Mouse (Mus musculus) hindbrain, embryonic 13.5 days (tissue): ENCODE results near the gene Naaladl1. TPM values are rescaled to one million over a fixed set of nuclear protein-coding genes. Genes with fewer than 3 reads are reported as not detected.
"Not testable (repeated sequence)": the region's sequence is repeated elsewhere in the genome, so short reads cannot be mapped to it uniquely, and the experiment has no call there.

Experiments used
- ATAC-seq: fragments of 200-750 bp; cut with Nextera tagmentation; 2 replicates; pipeline ENCODE4 v1.8.0; 2017; ENCODE audit warnings: moderate TSS enrichment; ENCODE audit not compliant: low FRiP score
- H3K27ac ChIP-seq: fragments of 300-500 bp; sonication (generic); 2 replicates; pipeline ENCODE4 v1.5.1; 2015; ENCODE audit warnings: inconsistent platforms, mild to moderate bottlenecking, moderate library complexity
- H3K27me3 ChIP-seq: fragments of 300-500 bp; sonication (generic); 2 replicates; pipeline ENCODE4 v1.6.1; 2015; ENCODE audit warnings: mild to moderate bottlenecking, inconsistent platforms
- H3K36me3 ChIP-seq: fragments of 300-500 bp; sonication (generic); 2 replicates; pipeline ENCODE4 v1.6.1; 2015; ENCODE audit warnings: mild to moderate bottlenecking, inconsistent platforms
- H3K4me1 ChIP-seq: fragments of 300-500 bp; sonication (generic); replicated peaks from 2 replicates; pipeline ENCODE4 v1.6.1; 2015; ENCODE audit warnings: inconsistent platforms
- H3K4me2 ChIP-seq: fragments of 300-500 bp; sonication (generic); 2 replicates; pipeline ENCODE4 v1.6.1; 2015; ENCODE audit warnings: inconsistent platforms, mild to moderate bottlenecking, moderate library complexity
- H3K4me3 ChIP-seq: fragments of 300-500 bp; sonication (generic); 2 replicates; pipeline ENCODE4 v1.5.1; 2015; ENCODE audit warnings: mild to moderate bottlenecking, inconsistent platforms
- H3K9ac ChIP-seq: fragments of 300-500 bp; sonication (generic); 2 replicates; pipeline ENCODE4 v1.6.1; 2015; ENCODE audit warnings: mild to moderate bottlenecking, inconsistent platforms
- H3K9me3 ChIP-seq: fragments of 300-500 bp; sonication (generic); 2 replicates; pipeline ENCODE4 v1.6.1; 2016; ENCODE audit warnings: inconsistent platforms
- WGBS: fragments of 180-500 bp; shearing (Covaris S2); methylation state at CpG from one replicate; pipeline ENCODE4 v1.1.7; 2015; 5-methylcytosine and 5-hydroxymethylcytosine counted together
- polyA plus RNA-seq: library from polyadenylated mRNA; unstranded; fragments of >200 nt; fragmentation: Nextera tagmentation; extraction: Ambion mirVana; gene quantifications from 2 replicates; pipeline ENCODE4 v1.2.1, GENCODE M21; 2015

Gene Naaladl1
- polyA plus RNA-seq, 1 experiment from 2014 or later = 0.27 TPM

DNA sequence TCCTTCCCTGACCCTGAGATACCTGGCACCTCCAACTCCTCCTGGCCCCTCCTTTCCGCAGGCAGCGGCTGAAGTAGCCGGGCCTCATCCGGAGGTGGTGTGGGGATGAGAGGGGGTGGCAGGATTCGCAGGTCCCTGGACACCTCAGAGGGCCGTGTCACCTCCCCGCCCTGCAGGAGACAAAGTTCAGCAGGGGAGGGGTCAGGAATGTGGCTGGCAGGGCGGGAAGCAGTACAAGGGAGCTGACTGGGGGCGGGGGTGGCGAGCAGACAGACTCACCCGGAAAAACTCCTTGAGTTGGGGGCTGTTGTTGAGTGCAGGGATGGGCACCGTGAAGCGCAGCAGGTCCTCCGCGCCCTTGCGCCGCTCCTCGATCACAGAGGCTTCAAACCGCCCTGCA, 16.2 kb downstream of the Naaladl1 start:
- ATAC-seq = no peak
- WGBS = 39% methylated on average over 19 of the region's 19 CpGs
- Histone ChIP-seq H3K9me3 (no peaks in the 10 kb centered on the region), H3K9ac (0 out of 2 replicates have a peak overlapping the region, but pooled peaks have one; percentile 39), H3K27me3 (no peaks in the 10 kb centered on the region), H3K4me3 (no peak overlapping the region), H3K27ac (no peak overlapping the region), H3K4me1 (peaks cover 31% of the 10 kb centered on the region), H3K36me3 (peaks cover 28% of the 10 kb centered on the region), H3K4me2 (no peak overlapping the region)

GRCm38 (mm10) chr19:6123330-6123729, 17.7 kb downstream of the Naaladl1 start:
- peak overlapping the region; percentile 49 for H3K27ac ChIP-seq
- 62% methylated on average over 8 of the region's 8 CpGs for WGBS

DNA sequence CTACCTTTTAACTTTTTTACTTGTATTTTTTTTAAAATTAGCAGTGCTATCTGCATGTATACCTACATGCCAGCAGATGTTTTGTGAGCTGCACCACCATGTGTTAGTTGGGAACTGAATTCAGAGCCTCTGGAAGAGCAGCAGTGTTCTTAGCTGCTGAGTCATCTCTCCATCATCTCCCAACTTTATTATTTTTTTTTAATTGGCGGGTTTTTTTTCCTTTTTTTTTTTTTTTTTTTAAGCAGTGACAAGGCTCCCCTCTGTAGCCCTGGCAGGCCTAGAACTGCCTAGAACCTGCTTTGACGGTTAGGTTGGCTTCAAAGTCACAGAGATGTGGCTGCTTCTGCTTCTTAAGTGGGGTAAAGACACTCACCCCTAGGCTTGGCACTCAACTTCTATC, 19.3 kb downstream of the Naaladl1 start:
- no peak overlapping the region for H3K4me3 ChIP-seq
- no peak overlapping the region for H3K4me2 ChIP-seq
- H3K36me3 ChIP-seq = peaks cover 25% of the 10 kb centered on the region
- no peak overlapping the region for H3K9ac ChIP-seq
- 83% methylated on average over 2 of the region's 2 CpGs for WGBS
- H3K9me3 ChIP-seq = no peaks in the 10 kb centered on the region
- no peaks in the 10 kb centered on the region for H3K27me3 ChIP-seq
- H3K4me1 ChIP-seq = peaks cover 12% of the 10 kb centered on the region
- no peak for ATAC-seq
- no peak overlapping the region for H3K27ac ChIP-seq

More at GRCm38 (mm10) chr19:6123330-6123729, 17.7 kb downstream of the Naaladl1 start:
- no peak overlapping the region for H3K4me2 ChIP-seq
- H3K36me3 ChIP-seq = peaks cover 28% of the 10 kb centered on the region
- ATAC-seq = no peak
- H3K9ac ChIP-seq = peak overlapping the region; percentile 20; the same call in 1 of the 2 replicates
- H3K9me3 ChIP-seq = no peaks in the 10 kb centered on the region
- H3K4me1 ChIP-seq = peaks cover 25% of the 10 kb centered on the region
- H3K27me3 ChIP-seq = no peaks in the 10 kb centered on the region
- H3K4me3 ChIP-seq = no peak overlapping the region

DNA sequence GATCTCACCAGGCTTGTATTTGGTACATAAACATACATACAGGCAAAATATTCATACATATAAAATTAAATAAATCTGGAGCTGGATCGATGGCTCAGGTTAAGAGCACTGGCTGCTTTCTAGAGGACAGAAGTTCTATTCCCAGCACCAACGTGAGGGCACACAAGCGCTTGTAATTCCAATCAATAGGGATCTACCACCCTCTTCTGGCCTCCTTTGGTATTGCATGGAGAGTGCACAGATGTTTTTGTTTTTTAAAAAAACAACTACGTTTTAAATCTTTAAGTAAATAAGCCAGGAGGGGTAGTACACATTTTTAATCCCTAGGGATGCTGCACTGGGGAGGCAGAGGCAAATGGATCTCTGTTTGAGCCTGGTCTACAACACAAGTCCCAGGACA, 20.7 kb downstream of the Naaladl1 start:
- Histone ChIP-seq H3K9ac (no peak overlapping the region), H3K4me1 (peaks cover 12% of the 10 kb centered on the region), H3K4me2 (no peak overlapping the region), H3K9me3 (no peaks in the 10 kb centered on the region), H3K27me3 (no peaks in the 10 kb centered on the region), H3K27ac (no peak overlapping the region), H3K4me3 (no peak overlapping the region), H3K36me3 (peaks cover 13% of the 10 kb centered on the region)
- 23% methylated on average over 4 of the region's 4 CpGs for WGBS
- ATAC-seq = no peak

DNA sequence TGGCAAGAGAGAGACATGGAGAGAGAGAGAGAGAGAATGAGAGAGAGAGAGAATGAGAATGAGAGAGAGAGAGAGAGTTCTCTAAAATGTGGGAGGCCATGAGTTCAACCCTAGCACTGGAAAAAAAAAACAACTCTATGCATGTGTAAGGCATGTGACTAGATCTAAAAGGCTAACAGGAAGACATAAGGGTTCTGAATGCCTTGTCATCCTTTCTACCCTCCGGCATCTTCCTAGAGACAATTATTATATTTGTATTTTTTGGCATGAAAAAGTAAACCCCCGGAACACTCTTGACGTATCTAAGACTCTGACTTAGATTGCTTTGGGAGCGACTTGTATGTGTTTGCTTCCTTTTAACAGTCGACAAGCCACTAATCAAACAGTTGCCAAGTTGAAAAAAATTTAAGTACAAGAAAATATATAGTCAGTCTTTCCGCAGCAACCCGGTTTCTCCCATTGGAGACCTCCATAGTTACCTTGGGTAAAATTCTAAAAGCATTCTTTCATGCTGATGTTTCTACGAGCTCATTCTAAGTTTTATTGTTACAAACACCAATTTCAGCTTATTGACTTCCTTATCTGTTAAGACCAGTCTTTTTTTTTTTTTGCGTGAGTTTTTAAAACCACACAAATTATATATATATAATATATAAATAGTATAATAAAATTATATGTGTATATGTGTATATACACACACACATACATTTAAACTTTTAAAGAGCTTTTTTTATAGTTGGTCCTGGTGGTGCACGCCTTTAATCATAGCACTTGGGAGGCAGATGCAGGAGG, 21.4 kb downstream of the Naaladl1 start:
- 74% methylated on average over 10 of the region's 10 CpGs for WGBS
- Histone ChIP-seq H3K4me1 (peaks cover 12% of the 10 kb centered on the region), H3K4me2 (peak overlapping the region; percentile 55), H3K4me3 (peak overlapping the region; percentile 58), H3K36me3 (peaks cover 6% of the 10 kb centered on the region; the same call in 1 of the 2 replicates), H3K27me3 (no peaks in the 10 kb centered on the region), H3K9ac (peak overlapping the region; percentile 76; the same call in 1 of the 2 replicates), H3K27ac (peak overlapping the region; percentile 94), H3K9me3 (no peaks in the 10 kb centered on the region)
- ATAC-seq = no peak

DNA sequence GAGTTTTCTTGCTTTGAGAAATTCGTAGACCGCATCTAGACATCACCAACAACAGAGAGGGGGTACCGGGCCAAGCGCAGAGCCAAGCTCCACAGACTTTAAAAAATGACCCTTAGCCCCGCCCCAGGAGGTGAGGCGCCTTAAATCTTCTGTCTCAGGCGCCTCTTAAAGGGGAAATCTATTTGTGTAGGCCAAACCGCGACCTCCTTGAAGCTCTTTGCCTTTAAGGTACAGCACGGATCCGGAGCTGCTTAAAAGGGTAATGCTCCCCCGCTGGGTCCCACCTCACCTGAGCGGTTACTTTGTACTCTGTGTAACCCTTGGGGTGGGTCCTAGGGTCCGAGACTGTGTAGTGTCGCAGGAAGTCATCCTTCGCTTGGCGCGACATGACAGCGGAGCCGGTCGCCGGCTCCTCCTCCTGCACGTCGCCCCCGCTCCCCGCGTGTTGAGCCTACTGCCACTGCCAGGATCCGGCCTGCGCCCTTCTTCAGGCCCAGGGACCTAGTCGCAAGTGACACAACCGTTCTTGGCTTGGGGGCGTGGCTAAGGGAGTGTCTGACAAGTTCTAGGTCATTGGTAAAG, 22.3 kb downstream of the Naaladl1 start, which contains the start of gene Snx15:
Snx15 (minus strand) TSS at position 545 of the 582 bp plus-strand sequence.
- H3K4me2 ChIP-seq = peak within 1 kb of the TSS; percentile 55
- under 1% methylated on average over 32 of the region's 32 CpGs for WGBS
- peaks cover 6% of the 10 kb centered on the region; the same call in 1 of the 2 replicates for H3K36me3 ChIP-seq
- H3K9ac ChIP-seq = peak within 1 kb of the TSS; percentile 76
- H3K27ac ChIP-seq = peak within 1 kb of the TSS; percentile 94
- ATAC-seq = peak; percentile 94
- peak within 1 kb of the TSS; percentile 58 for H3K4me3 ChIP-seq
- H3K27me3 ChIP-seq = no peaks in the 10 kb centered on the region
- H3K9me3 ChIP-seq = no peaks in the 10 kb centered on the region
- H3K4me1 ChIP-seq = peaks cover 16% of the 10 kb centered on the region

GRCm38 (mm10) chr19:6130414-6131128, 25.0 kb downstream of the Naaladl1 start:
- H3K36me3 ChIP-seq = peaks cover 22% of the 10 kb centered on the region
- H3K9ac ChIP-seq, H3K4me2 ChIP-seq, H3K27ac ChIP-seq, H3K4me1 ChIP-seq, ATAC-seq, H3K27me3 ChIP-seq, H3K4me3 ChIP-seq, H3K9me3 ChIP-seq: not testable (repeated sequence)
- whole genome bisulfite sequencing = 82% methylated on average over 7 of the region's 7 CpGs

DNA sequence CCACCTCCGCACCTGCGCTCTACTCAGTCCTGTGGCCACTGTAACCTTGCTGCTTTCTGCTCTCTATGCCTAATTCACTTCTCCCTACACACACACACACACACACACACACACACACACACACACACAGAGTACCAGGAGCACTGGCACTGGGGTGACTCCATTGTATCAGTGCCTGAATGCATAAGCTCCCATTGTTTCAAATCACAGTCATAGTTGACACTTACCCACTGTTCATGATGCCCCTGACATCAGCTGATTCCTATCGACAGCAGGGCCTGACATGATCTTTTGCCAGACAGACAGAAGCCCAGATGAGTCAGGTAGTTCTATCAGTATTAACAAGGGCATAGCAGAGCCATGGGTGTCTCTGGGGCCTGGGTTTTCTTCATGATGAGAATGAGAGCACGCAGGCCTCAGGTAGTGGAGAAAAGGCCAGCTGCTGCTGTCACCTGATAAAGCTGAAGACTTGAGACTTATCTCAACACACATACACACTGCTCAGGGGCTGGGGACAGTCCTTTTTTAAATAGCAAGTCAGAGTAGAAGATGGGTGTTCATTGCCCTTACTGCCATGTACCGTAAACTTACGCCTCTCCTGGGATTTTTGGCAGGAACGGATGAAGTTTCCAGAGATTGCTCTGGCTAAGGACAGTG, 26.7 kb downstream of the Naaladl1 start:
- H3K27me3 ChIP-seq = no peaks in the 10 kb centered on the region
- H3K4me1 ChIP-seq = peaks cover 4% of the 10 kb centered on the region
- no peak overlapping the region for H3K4me3 ChIP-seq
- H3K36me3 ChIP-seq = peaks cover 40% of the 10 kb centered on the region
- no peak for ATAC-seq
- no peaks in the 10 kb centered on the region for H3K9me3 ChIP-seq
- 86% methylated on average over 7 of the region's 7 CpGs for WGBS
- H3K9ac ChIP-seq = peak overlapping the region; percentile 19; the same call in 1 of the 2 replicates
- no peak overlapping the region; the same call in 1 of the 2 replicates for H3K27ac ChIP-seq
- H3K4me2 ChIP-seq = no peak overlapping the region

GRCm38 (mm10) chr19:6133197-6133596, 27.6 kb downstream of the Naaladl1 start:
- not testable (repeated sequence) for H3K27me3 ChIP-seq, H3K4me1 ChIP-seq, ATAC-seq, H3K4me2 ChIP-seq, H3K4me3 ChIP-seq, H3K27ac ChIP-seq, H3K9me3 ChIP-seq, H3K9ac ChIP-seq
- 65% methylated on average over 1 of the region's 1 CpGs for WGBS
- peaks cover 48% of the 10 kb centered on the region for H3K36me3 ChIP-seq

- peaks cover 50% of the 10 kb centered on the region for H3K36me3 ChIP-seq
- no peak overlapping the region for H3K4me2 ChIP-seq
- WGBS = 85% methylated on average over 3 of the region's 3 CpGs
- no peak overlapping the region for H3K27ac ChIP-seq
- no peak overlapping the region for H3K4me3 ChIP-seq
- no peaks in the 10 kb centered on the region for H3K27me3 ChIP-seq
- no peaks in the 10 kb centered on the region for H3K9me3 ChIP-seq
- peaks cover 24% of the 10 kb centered on the region for H3K4me1 ChIP-seq
- 0 out of 2 replicates have a peak overlapping the region, but pooled peaks have one; percentile 35 for H3K9ac ChIP-seq
- no peak for ATAC-seq
These were observed 30.8 kb downstream of the Naaladl1 start for GRCm38 (mm10) chr19:6136397-6136796.

DNA sequence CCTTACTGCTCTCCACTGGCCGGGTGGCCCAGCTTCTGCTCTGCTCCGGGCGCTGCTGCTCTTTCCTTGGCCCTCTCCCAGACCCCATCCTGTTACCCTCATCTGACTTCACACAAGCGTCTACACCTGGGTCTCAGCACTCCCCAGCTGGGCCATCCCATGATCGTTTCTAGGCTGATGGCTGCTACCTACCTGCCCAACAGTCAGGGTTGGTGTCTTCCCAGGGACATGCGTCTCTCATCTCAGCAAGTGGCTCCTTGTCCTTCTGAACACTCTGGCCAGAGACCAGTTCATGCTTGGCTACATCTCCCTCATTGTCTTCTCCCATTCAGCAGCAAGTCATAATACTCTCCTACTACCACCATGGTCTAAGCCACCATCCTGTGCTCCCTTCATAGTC, 34.1 kb downstream of the Naaladl1 start:
- Histone ChIP-seq H3K4me1 (peaks cover 24% of the 10 kb centered on the region), H3K9ac (peak overlapping the region; percentile 90), H3K36me3 (peaks cover 36% of the 10 kb centered on the region), H3K4me3 (peak overlapping the region; percentile 61), H3K9me3 (no peaks in the 10 kb centered on the region), H3K27ac (peak overlapping the region; percentile 99), H3K4me2 (peak overlapping the region; percentile 75), H3K27me3 (no peaks in the 10 kb centered on the region)
- ATAC-seq = no peak
- WGBS = 98% methylated on average over 6 of the region's 6 CpGs

DNA sequence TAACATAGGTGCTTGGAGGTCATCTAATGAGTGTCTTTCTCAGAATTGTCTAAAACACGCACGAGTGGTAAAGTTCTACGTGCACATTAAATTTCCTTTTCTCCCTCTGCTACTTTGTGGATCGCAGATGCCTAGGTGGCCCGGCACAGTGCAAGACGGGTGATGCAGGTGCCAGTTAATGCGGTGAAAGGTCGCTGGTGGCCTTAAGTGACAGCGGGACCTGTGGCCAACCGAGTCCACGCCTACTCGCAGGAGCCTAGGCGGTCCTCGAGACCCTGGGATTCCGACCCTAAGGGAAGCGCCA, 34.7 kb downstream of the Naaladl1 start:
- H3K27ac ChIP-seq = peak overlapping the region; percentile 99
- no peak for ATAC-seq
- H3K36me3 ChIP-seq = peaks cover 31% of the 10 kb centered on the region
- WGBS = 7% methylated on average over 16 of the region's 16 CpGs
- peak overlapping the region; percentile 75 for H3K4me2 ChIP-seq
- H3K27me3 ChIP-seq = no peaks in the 10 kb centered on the region
- H3K9ac ChIP-seq = peak overlapping the region; percentile 90
- no peaks in the 10 kb centered on the region for H3K9me3 ChIP-seq
- H3K4me1 ChIP-seq = peaks cover 24% of the 10 kb centered on the region
- H3K4me3 ChIP-seq = peak overlapping the region; percentile 61
